7 mouse cellular contexts compared by ENCODE assay signal in the genomic region with DNA sequence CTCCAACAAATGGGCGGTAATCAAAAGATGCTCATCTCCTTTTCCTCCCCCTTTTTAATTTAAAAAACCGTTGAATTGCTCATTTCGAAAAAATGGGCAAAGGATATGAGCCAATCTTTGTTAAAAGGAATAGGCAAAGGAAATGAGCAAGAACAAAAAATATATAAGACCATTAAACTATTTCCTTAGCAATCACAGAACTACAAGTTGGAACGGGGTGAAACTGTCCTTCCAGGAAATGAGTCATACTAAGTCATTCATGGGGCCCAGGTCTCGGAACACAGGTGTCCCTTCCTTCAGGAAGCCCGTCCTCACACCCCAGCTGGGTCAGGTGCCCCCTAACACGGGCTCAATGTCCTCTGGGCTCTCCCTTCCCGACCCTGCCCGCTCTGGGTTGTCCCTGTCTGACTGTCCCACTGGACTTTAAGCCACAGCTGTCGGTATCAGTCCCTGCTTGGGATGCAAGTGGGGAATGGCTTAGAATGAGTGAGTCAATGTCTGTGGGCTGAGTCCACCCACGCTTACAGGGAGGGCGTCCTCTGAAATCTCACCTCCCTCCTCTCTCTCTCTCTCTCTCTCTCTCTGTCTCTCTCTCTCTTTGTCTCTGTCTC. TPM values are rescaled to one million over a fixed set of nuclear protein-coding genes. Genes with fewer than 3 reads are reported as not detected.
DNase-seq lines count a peak whose midpoint lies in the region; ATAC-seq and TF ChIP-seq lines count a peak whose summit lies in the region.

Gene Ercc1 (plus strand): TSS at position 542 of the 611 bp plus-strand sequence.

- no peaks in the 10 kb centered on the region for H3K9me3 ChIP-seq in intestine, postnatal 0 days (ENCODE audit: control insufficient read depth)
- H3K9me3 ChIP-seq in midbrain, embryonic 11.5 days (ENCODE audit: control insufficient read depth, low read length) = no peaks in the 10 kb centered on the region

- peak within 1 kb of the TSS; percentile 100 for H3K4me3 ChIP-seq in testis, adult 2 months (ENCODE audit: control insufficient read depth, low read depth, low read length)
- peak within 1 kb of the TSS; percentile 79 for H3K4me3 ChIP-seq in intestine, postnatal 0 days (ENCODE audit: low read depth, low read length)
- H3K4me3 ChIP-seq in midbrain, embryonic 11.5 days (ENCODE audit: low read depth, low read length) = peak within 1 kb of the TSS; percentile 66

- peaks cover 29% of the 10 kb centered on the region for H3K4me1 ChIP-seq in testis, adult 2 months (ENCODE audit: control insufficient read depth, insufficient read depth, low read length)
- 0 out of 2 replicates have a peak, but pooled peaks cover 5% of the 10 kb centered on the region for H3K4me1 ChIP-seq in intestine, postnatal 0 days (replicated peaks; ENCODE audit: control insufficient read depth, insufficient read depth, low read length)
- peaks cover 17% of the 10 kb centered on the region for H3K4me1 ChIP-seq in midbrain, embryonic 11.5 days (ENCODE audit: control insufficient read depth, insufficient read depth, low read length)

- peak within 1 kb of the TSS; percentile 66 for H3K9ac ChIP-seq in intestine, postnatal 0 days (ENCODE audit: low read depth, low read length)
- H3K9ac ChIP-seq in midbrain, embryonic 11.5 days (ENCODE audit: low read length) = peak within 1 kb of the TSS; percentile 76

- TF ChIP-seq CTCF in testis, adult 2 months (IDR thresholded peaks at IDR 0.05; ENCODE audit: control insufficient read depth, insufficient read depth, insufficient replicate concordance, low read depth, low read length) = no peak
- TF ChIP-seq CTCF in intestine, postnatal 0 days (IDR thresholded peaks at IDR 0.05; ENCODE audit: low read depth) = no peak

- peak within 1 kb of the TSS; percentile 99 for H3K27ac ChIP-seq in testis, adult 2 months (ENCODE audit: control insufficient read depth, insufficient read depth, low read depth, low read length)
- peak within 1 kb of the TSS; percentile 70 for H3K27ac ChIP-seq in intestine, postnatal 0 days (ENCODE audit: low read depth, low read length)
- H3K27ac ChIP-seq in midbrain, embryonic 11.5 days (ENCODE audit: low read depth, low read length) = no peak within 1 kb of the TSS

- WGBS in intestine, postnatal 0 days = 19% methylated on average over 12 of the region's 12 CpGs
- WGBS in midbrain, embryonic 11.5 days = 29% methylated on average over 12 of the region's 12 CpGs

- H3K27me3 ChIP-seq in testis, adult 2 months (ENCODE audit: control insufficient read depth, insufficient read depth, low read length) = no peaks in the 10 kb centered on the region
- H3K27me3 ChIP-seq in intestine, postnatal 0 days (replicated peaks; ENCODE audit: control insufficient read depth, insufficient read depth, low read length) = peaks cover 5% of the 10 kb centered on the region; the same call in 1 of the 2 replicates
- peaks cover 4% of the 10 kb centered on the region; the same call in 1 of the 2 replicates for H3K27me3 ChIP-seq in midbrain, embryonic 11.5 days (ENCODE audit: control insufficient read depth, insufficient read depth, low read length)

- no peaks in the 10 kb centered on the region for H3K36me3 ChIP-seq in testis, adult 2 months (ENCODE audit: control insufficient read depth, insufficient read depth, low read length)
- peaks cover 8% of the 10 kb centered on the region; the same call in 1 of the 2 replicates for H3K36me3 ChIP-seq in intestine, postnatal 0 days (ENCODE audit: control insufficient read depth, insufficient read depth)
- peaks cover 3% of the 10 kb centered on the region for H3K36me3 ChIP-seq in midbrain, embryonic 11.5 days (ENCODE audit: control insufficient read depth, insufficient read depth, low read length)

- no peak for DNase-seq in testis, postnatal 10 days (ENCODE audit: low spot score)
- DNase-seq in cerebellum, postnatal 10 days = peak; percentile 37 to 42
- peak; percentile 96 for DNase-seq in heart, adult 11 months
- no peak for DNase-seq in midbrain, embryonic 11.5 days (ENCODE audit: low spot score, missing footprints)

- ATAC-seq in intestine, postnatal 0 days = peak; percentile 29
- peak; percentile 6 for ATAC-seq in midbrain, embryonic 11.5 days (ENCODE audit: low FRiP score)
- no peak for ATAC-seq in erythroid progenitor cell, adult 5-6 weeks (replicated peaks; ENCODE audit: low FRiP score, poor library complexity, severe bottlenecking)

- peak within 1 kb of the TSS; percentile 68 for H3K4me2 ChIP-seq in intestine, postnatal 0 days (replicated peaks; ENCODE audit: low read depth)
- peak within 1 kb of the TSS; percentile 62 for H3K4me2 ChIP-seq in midbrain, embryonic 11.5 days

- no peak for TF ChIP-seq POLR2A in testis, adult 2 months (IDR thresholded peaks at IDR 0.05; ENCODE audit: control insufficient read depth, low read depth, low read length)

RNA-seq across cellular contexts. Expression of gene Ercc1, which starts in this region (rescaled TPM):
- polyA plus RNA-seq in testis, adult 2 months (2012; rRNA removed) = 50.1 and 66.6 TPM in 2 replicates
- 22.1 and 27.1 TPM in 2 replicates for polyA plus RNA-seq in intestine, postnatal 0 days (2015; fragmentation: Nextera tagmentation; extraction: Ambion mirVana)
- 111 and 118 TPM in 2 replicates for polyA plus RNA-seq in midbrain, embryonic 11.5 days (2014; fragmentation: Nextera tagmentation; extraction: Ambion mirVana)
- total RNA-seq in erythroid progenitor cell, adult 5-6 weeks (2015; ENCODE audit: low replicate concordance) = 3.6 and 12.6 TPM in 2 replicates
- 1.2 and 1.8 TPM in 2 replicates for total RNA-seq in erythroid progenitor cell, adult 5-6 weeks (2017; ENCODE audit: low replicate concordance)

Comparison
In these comparisons a context has a peak if more than half of its experiments do, and no peak if none do; other contexts are left out.
1. DNase-seq: peak in cerebellum, postnatal 10 days (2 of 2) and heart, adult 11 months (single experiment); none in testis, postnatal 10 days (single experiment) and midbrain, embryonic 11.5 days (single experiment).
2. Peak in every context shown above with its lines, with median percentiles within 50 percentile points of each other: H3K4me3 ChIP-seq.